Mouse (Mus musculus) erythroblast, embryonic 14.5 days (primary cell): ENCODE measurements around the gene Gm45808.
"Not testable (repeated sequence)": the region's sequence is repeated elsewhere in the genome, so short reads cannot be mapped to it uniquely, and the experiment has no call there.

Experiments used
- GATA1 ChIP-seq: IDR thresholded peaks from 2 replicates; pipeline ENCODE4 v1.6.1; 2012; ENCODE audit warnings: low read length, inconsistent platforms, mixed read lengths
- TAL1 ChIP-seq: IDR thresholded peaks from 3 replicates; pipeline ENCODE4 v1.6.1; 2012; ENCODE audit warnings: low read length, inconsistent platforms, mixed read lengths

GRCm38 (mm10) chr7:45516846-45517245, 30.2 kb upstream of the Gm45808 start:
- TF ChIP-seq GATA1, TAL1: not testable (repeated sequence)
